Mouse (Mus musculus) urinary bladder, postnatal 0 days (tissue): ENCODE results near the gene Slc16a10. TPM values are rescaled to one million over a fixed set of nuclear protein-coding genes. Genes with fewer than 3 reads are reported as not detected.

ENCODE experiments used
- polyA plus RNA-seq: library from polyadenylated mRNA; unstranded; fragments of >200 nt; fragmentation: Nextera tagmentation; extraction: Ambion mirVana; gene quantifications from 2 replicates; pipeline ENCODE4 v1.2.1, GENCODE M21; 2015

Slc16a10 gene
- polyA plus RNA-seq = 8.5 and 8.6 TPM in 2 replicates

GRCm38 (mm10) chr10:40141864-40142523 is at the start of gene Slc16a10:
Gene Slc16a10, minus strand, starts transcription at chr10:40142258.

GRCm38 (mm10) chr10:40024554-40025428 is 117.3 kb downstream of the Slc16a10 start, which contains the start of gene Mfsd4b1:
Gene Mfsd4b1, minus strand, starts transcription at chr10:40025268.

GRCm38 (mm10) chr10:39986466-39986865 is 155.6 kb downstream of the Slc16a10 start, which contains the start of gene Mfsd4b5:
Gene Mfsd4b5, minus strand, starts transcription at chr10:39986646.

Other genes with a start within 250 kb of the Slc16a10 start
- gene Mfsd4b4, start 243.0 kb downstream of the Slc16a10 start, polyA plus RNA-seq = 2.5 and 2.6 TPM in 2 replicates
- not detected in 2 replicates for gene Mfsd4b2, start 215.3 kb downstream of the Slc16a10 start, polyA plus RNA-seq
- gene Mfsd4b3, start 182.1 kb downstream of the Slc16a10 start, polyA plus RNA-seq = 0.58 and 0.70 TPM in 2 replicates
- 0.05 and 0.07 TPM in 2 replicates for gene Mfsd4b5, start 155.6 kb downstream of the Slc16a10 start, polyA plus RNA-seq
- gene Mfsd4b1, start 117.0 kb downstream of the Slc16a10 start, polyA plus RNA-seq = not detected in 2 replicates
- gene Rpf2, start 104.8 kb upstream of the Slc16a10 start, polyA plus RNA-seq = 30.2 and 35.7 TPM in 2 replicates
- gene Gtf3c6, start 115.8 kb upstream of the Slc16a10 start, polyA plus RNA-seq = 53.2 and 56.5 TPM in 2 replicates
- gene Amd1, start 159.9 kb upstream of the Slc16a10 start, polyA plus RNA-seq = 45.6 and 61.1 TPM in 2 replicates
- 4.3 and 4.6 TPM in 2 replicates for gene Cdk19, start 197.3 kb upstream of the Slc16a10 start, polyA plus RNA-seq